Mouse (Mus musculus) left cerebral cortex, postnatal 25 days (tissue): ENCODE measurements around the gene Pdzrn3. TPM values are rescaled to one million over a fixed set of nuclear protein-coding genes. Genes with fewer than 3 reads are reported as not detected.
A peak's percentile ranks its signal among the peaks of the same experiment; 100 is the strongest.

Experiments
- DNase-seq, 2 experiments: peaks; one replicate each; pipeline ENCODE4 v3.0.0; 2022; ENCODE audit warnings: low spot score in 2 of 2, mixed read lengths in 1 of 2
- intact Hi-C: fragments of 180-260 bp; cut with DNase I; formaldehyde crosslinking; loops from one replicate; pipeline ENCODE4 v1.15.1; 2025
- total RNA-seq, 2 experiments: library from RNA; stranded (reverse); gene quantifications; 2 replicates each; pipeline ENCODE4 v1.2.3; 2021

The Pdzrn3 gene
- total RNA-seq, 2 experiments from 2014 or later, result 43.9 to 47.8 TPM

DNA sequence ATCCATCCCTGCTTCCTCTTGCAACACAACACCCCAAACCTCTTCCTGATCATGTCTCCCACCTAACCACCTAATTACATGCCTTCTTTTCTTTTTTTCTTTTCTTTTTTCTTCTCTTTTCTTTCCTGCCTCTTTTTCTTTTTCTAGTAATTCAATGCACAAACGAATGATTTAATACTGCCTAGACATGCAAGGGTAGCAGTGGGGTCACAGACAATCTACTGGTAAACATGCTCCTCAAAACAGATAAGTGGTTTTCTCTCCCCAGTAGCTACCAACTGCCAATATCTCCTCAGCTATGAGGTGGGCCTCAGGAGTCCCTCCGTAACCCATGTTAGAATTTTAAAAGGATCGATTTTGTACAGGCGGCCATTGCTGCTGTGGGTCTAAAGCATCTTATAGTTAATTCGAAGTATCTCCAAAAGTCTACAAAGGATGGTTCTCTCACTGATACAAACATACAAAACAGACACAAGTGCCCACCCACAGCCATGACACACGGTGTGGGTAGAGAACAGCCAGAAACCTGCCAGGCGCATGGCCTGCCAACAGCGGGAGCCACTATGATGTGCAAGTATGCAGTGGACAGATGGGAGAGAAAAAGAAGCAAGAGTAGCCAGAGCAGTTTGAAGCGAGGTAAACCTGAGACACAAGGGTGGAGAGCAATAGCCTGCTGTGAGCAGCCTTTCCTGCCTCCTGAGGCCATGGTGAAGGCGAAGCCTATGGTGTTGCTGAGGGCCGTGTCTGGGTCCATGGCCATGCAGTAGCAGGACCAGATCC lies 73.5 kb downstream of the Pdzrn3 start:
- peak in 1 of 2 experiments; percentile 74 for DNase-seq
- intact Hi-C loops, result no loop called here

DNA sequence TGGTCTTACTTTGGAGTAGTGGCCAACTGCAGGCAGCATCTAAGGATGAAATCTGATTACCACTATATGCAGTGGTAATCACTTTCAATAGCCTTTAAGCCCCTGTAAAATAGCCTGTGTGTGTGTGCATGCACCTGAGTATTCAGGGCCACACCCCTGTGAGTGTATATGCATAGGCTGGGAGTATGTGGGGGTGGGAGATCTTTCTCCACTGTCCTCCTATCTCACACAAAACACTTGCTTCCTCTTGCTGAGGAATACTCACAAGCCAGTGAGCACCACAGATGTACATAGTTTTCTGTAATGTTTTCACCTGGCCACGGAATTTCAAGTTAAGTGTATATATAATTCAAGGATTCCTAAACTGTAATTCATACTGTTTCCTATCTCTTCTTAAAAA lies 74.2 kb downstream of the Pdzrn3 start:
- no peak for DNase-seq
- intact Hi-C loops, result no loop called here

GRCm38 (mm10) chr6:101301154-101301553 lies 76.5 kb downstream of the Pdzrn3 start:
- intact Hi-C loops, result no loop called here
- no peak for DNase-seq

DNA sequence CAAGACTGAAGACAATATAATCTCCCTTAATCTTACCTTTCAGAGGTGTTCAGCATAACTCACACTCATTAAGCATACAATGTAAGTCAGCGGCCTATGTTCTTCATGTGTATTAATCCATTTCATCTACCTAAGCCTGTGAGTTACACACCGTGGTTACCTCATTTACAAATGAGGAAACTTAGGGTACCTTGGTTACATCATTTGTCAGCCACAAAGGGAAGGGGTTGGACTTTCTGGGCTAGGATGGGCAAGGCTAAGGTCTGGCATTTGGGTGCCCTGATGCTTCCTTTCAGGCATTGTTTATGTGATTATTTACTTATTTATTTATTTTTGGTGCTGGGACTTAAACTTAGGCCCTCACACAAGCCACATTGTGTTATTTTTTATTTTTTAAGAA lies 78.3 kb downstream of the Pdzrn3 start:
- DNase-seq, result no peak
- intact Hi-C loops, result no loop called here

- DNase-seq, result no peak
- intact Hi-C loops, result no loop called here
These were observed 79.9 kb downstream of the Pdzrn3 start for GRCm38 (mm10) chr6:101297563-101298520.

- intact Hi-C loops, result no loop called here
These were observed 80.7 kb downstream of the Pdzrn3 start for GRCm38 (mm10) chr6:101296997-101297396.

GRCm38 (mm10) chr6:101296280-101296679 lies 81.4 kb downstream of the Pdzrn3 start:
- intact Hi-C loops, result no loop called here
- no peak for DNase-seq

More at GRCm38 (mm10) chr6:101296997-101297396, 80.7 kb downstream of the Pdzrn3 start:
- DNase-seq, result no peak

- no peak for DNase-seq
- intact Hi-C loops, result no loop called here
These were observed 84.6 kb downstream of the Pdzrn3 start for GRCm38 (mm10) chr6:101293036-101293572.

GRCm38 (mm10) chr6:101291944-101292343 lies 85.8 kb downstream of the Pdzrn3 start:
- no peak for DNase-seq
- intact Hi-C loops, result no loop called here

- no peak for DNase-seq
- intact Hi-C loops, result no loop called here
These were observed 87.5 kb downstream of the Pdzrn3 start for GRCm38 (mm10) chr6:101290160-101290559.

DNA sequence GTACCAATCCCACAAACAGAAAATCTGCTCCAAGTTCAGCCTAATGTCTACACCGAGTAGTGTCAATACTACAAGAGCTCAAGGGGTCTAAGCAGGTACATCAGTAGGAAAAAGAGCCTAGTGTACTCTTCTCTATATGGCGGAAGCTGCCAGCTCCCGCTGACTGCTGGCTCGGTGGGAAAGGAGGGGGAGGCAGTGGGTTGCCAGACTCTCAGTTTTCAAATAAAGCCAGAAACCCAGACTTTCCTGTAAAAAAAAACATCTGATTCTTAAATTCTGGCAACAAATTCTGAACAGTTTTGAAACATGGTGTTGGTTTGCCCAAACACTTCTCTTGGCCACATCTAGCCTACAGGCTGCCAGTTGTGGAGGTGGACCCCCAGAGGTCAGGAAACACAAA lies 88.3 kb downstream of the Pdzrn3 start:
- intact Hi-C loops, result loop anchor here (5.0 kb wide), 1 partner anchor 63 kb away; no protein-coding TSS in a partner anchor
- peak in 1 of 2 experiments; percentile 71 for DNase-seq

DNA sequence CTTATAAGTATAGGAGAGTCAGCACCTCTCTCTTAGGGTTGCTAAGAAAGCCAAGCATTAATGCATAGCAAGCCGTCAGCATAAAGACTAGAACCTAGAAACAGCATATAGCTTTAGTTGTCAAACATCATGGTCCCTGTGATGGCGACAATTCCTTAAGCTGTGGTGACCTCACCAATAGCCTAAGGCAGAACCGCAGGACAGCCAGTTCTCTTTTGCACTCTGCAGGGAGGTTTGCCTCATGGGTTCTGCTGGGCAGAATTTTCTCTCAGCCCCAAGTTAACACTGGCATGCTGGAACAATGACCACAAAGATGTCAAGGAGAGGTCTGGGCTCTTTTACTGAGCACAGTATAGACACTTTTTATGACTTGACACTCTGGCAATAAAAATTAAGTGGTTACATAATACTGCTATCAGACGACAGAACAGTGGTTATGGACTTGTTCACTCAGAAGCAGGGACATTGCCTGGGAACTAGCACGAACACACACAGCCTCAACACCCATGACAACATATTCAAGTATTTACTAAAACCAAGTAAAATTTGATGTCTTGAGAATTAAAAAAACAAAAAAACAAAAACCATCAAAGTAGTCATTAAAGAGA lies 90.0 kb downstream of the Pdzrn3 start:
- no peak for DNase-seq
- intact Hi-C loops, result loop anchor here (5.0 kb wide), 1 partner anchor 65 kb away; no protein-coding TSS in a partner anchor

- intact Hi-C loops, result loop anchor here (5.0 kb wide), 1 partner anchor 65 kb away; no protein-coding TSS in a partner anchor
- DNase-seq, result no peak
These were observed 90.6 kb downstream of the Pdzrn3 start for GRCm38 (mm10) chr6:101287077-101287476.

- intact Hi-C loops, result no loop called here
- DNase-seq, result no peak
These were observed 93.2 kb downstream of the Pdzrn3 start for GRCm38 (mm10) chr6:101284368-101284955.

DNA sequence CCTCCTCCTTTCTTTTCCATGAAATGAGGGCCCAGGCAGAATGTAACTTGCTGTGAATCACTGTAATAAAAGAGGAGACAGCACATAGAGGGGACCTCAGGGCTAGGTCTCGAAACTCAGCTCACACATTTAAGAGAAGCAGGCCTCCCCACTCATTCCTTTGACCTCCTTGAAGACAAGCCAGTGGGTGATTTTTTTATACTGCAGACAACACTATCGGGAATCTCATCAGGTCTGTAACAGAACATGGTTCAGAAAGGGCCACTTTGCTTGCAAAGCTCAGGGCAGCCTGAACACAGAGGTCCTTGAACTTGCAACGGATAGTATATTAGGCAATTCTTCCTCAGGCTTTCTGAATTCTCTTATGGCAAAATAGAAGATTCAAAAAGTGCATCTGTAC lies 93.8 kb downstream of the Pdzrn3 start:
- intact Hi-C loops, result no loop called here
- DNase-seq, result no peak

DNA sequence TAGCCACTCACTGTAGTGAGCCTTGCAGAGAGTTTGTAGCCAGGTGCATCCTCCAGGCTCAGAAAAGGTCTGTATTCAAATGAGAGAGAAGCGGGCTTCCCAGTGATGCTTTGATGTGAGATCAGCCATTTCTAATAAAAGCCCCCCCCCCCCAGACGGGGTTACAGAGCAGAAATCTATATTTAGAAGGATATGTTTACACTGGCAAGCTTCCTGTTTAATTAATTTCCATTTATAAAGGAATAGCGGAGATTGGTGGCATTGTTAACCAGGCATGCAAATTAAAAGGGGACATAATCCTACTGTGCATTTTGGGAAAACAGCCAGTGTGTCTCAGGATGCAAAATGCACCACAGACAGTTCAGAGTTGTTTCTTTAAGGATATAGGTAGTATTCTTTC lies 96.1 kb downstream of the Pdzrn3 start:
- intact Hi-C loops, result no loop called here
- DNase-seq, result no peak

DNA sequence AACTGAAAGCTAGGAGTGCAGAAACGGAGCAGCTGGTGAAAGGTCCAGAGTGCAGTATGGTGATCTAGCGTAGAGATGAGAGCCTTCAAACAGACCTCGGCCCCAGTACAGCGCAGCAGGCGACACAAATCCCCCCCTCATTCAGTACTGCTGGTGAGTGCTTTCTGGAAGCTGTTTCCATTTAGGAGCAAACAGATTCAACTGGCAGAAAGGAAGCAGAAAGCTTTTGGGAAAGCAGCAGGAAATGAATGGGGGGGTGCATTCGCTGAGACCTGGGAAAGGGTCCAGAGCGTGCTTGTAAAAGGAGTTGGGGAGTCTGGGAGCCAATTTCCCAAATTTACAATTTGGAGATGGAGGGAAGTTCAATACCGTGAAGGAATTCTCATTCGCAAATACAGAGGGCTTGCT lies 96.9 kb downstream of the Pdzrn3 start:
- no peak for DNase-seq
- intact Hi-C loops, result no loop called here

DNA sequence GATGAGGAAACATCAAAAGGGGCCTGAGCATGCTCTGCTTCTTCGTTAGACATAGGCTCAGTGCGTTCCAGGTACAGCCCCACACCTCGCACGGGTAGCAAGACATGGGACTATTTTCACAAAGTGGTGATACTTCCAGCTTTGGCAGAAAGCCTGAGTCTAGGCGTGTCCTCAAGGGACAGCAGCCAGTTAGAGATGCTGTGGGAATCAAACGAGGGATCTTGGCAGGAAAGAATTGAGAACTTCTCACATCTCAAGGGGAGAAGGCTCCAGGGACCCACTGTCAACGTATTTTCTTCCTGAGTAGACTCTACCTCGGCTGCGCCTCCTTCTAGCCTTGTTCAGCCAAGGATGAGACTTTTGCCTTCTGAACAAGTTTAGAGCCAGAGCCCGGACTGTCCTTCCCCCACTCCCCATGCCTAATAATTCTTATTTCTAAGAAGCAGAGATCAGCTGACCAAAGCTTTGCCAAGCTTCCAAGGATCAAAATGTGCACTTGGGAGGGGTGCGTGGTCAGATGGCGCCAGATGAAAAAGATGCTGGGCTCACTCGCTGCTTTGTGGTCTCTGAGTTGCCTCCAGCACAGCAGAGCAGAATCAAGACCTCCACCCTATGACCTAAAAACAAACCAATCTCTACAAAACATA lies 99.3 kb downstream of the Pdzrn3 start:
- peak in 1 of 2 experiments; percentile 77 for DNase-seq
- intact Hi-C loops, result no loop called here

GRCm38 (mm10) chr6:101276261-101276660 lies 101.4 kb downstream of the Pdzrn3 start:
- intact Hi-C loops, result no loop called here
- no peak for DNase-seq
